Mouse (Mus musculus) spleen, adult 2 months (tissue): ENCODE results near the gene Limk1. TPM values are rescaled to one million over a fixed set of nuclear protein-coding genes. Genes with fewer than 3 reads are reported as not detected.
A peak's percentile ranks its signal among the peaks of the same experiment; 100 is the strongest.

Source experiments
- DNase-seq, 2 experiments: peaks; one replicate each; pipeline versions ENCODE4 v3.0.0 to v3.0.0-alpha.2; 2012 to 2021; ENCODE audit warnings: low spot score in 2 of 2, low read depth in 1 of 2
- H3K27ac ChIP-seq: fragments of 200-500 bp; 2 replicates; pipeline ENCODE4 v1.5.1; 2012; ENCODE audit warnings: low read length, inconsistent platforms; ENCODE audit not compliant: insufficient read depth
- H3K27me3 ChIP-seq: fragments of 200-500 bp; 2 replicates; pipeline ENCODE4 v1.6.1; 2012; ENCODE audit warnings: mild to moderate bottlenecking, moderate library complexity, low read length, inconsistent platforms; ENCODE audit not compliant: control insufficient read depth, insufficient read depth
- H3K36me3 ChIP-seq: fragments of 200-500 bp; 2 replicates; pipeline ENCODE4 v1.6.1; 2012; ENCODE audit warnings: mild to moderate bottlenecking, low read length, inconsistent platforms; ENCODE audit not compliant: control insufficient read depth, insufficient read depth
- H3K4me1 ChIP-seq: fragments of 200-500 bp; 2 replicates; pipeline ENCODE4 v1.6.1; 2011; ENCODE audit warnings: inconsistent platforms; ENCODE audit not compliant: control insufficient read depth, insufficient read depth, insufficient read length
- H3K4me3 ChIP-seq: fragments of 200-500 bp; 2 replicates; pipeline ENCODE4 v1.5.1; 2011; ENCODE audit warnings: mild to moderate bottlenecking, inconsistent platforms; ENCODE audit not compliant: insufficient read depth, insufficient read length; ENCODE audit errors: extremely low read depth
- CTCF ChIP-seq: fragments of 200-500 bp; IDR thresholded peaks from 2 replicates; pipeline ENCODE4 v1.5.1; 2011; ENCODE audit warnings: mild to moderate bottlenecking, inconsistent platforms; ENCODE audit not compliant: insufficient read depth, insufficient read length, insufficient replicate concordance; ENCODE audit errors: extremely low read depth
- POLR2A ChIP-seq: fragments of 200-500 bp; IDR thresholded peaks from 2 replicates; pipeline ENCODE4 v1.6.1; 2011; ENCODE audit warnings: low read depth, low read length, inconsistent platforms
- WGBS: fragments of 180-500 bp; shearing (Covaris S2); methylation state at CpG from one replicate; pipeline ENCODE4 v1.1.7; 2018; 5-methylcytosine and 5-hydroxymethylcytosine counted together
- polyA plus RNA-seq: library from polyadenylated mRNA; depleted of rRNA; stranded (reverse); fragments of >200 nt; gene quantifications from 2 replicates; pipeline ENCODE4 v1.2.3, GENCODE M21; 2012

Limk1 gene
- polyA plus RNA-seq, 1 experiment = 25.0 TPM

GRCm38 (mm10) chr5:134725299-134725698, 36.9 kb upstream of the Limk1 start:
- TF ChIP-seq POLR2A (no peak), CTCF (no peak)
- DNase-seq = no peak
- Histone ChIP-seq H3K4me3 (no peak overlapping the region), H3K4me1 (no peaks in the 10 kb centered on the region), H3K36me3 (no peaks in the 10 kb centered on the region), H3K27me3 (no peaks in the 10 kb centered on the region), H3K27ac (no peak overlapping the region)
- 68% methylated on average over 4 of the region's 4 CpGs for whole genome bisulfite sequencing

DNA sequence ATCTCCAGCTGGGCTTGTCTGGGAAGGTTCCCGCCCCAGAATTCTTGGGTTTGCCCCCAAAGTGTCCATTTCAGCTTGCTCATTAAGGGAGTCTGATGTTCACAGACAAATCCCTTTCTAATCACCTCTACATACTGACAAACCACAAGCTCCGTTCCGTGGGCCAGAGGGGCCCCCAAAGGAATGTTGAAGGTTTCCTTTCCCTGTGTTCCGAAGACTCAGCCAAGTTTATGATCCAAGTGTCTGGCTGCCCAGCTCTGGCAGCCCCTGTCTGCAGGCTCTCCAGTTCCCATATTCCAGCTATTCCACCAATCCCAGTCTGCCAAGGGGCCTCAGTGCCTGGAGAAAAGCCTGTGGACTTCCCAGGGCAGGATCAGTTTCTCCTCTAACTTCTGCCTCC, 31.7 kb upstream of the Limk1 start:
- H3K27me3 ChIP-seq = no peaks in the 10 kb centered on the region
- no peak overlapping the region for H3K27ac ChIP-seq
- no peaks in the 10 kb centered on the region for H3K4me1 ChIP-seq
- TF ChIP-seq CTCF (no peak), POLR2A (no peak)
- DNase-seq = no peak
- WGBS = 78% methylated on average over 4 of the region's 4 CpGs
- H3K36me3 ChIP-seq = no peaks in the 10 kb centered on the region
- no peak overlapping the region for H3K4me3 ChIP-seq

DNA sequence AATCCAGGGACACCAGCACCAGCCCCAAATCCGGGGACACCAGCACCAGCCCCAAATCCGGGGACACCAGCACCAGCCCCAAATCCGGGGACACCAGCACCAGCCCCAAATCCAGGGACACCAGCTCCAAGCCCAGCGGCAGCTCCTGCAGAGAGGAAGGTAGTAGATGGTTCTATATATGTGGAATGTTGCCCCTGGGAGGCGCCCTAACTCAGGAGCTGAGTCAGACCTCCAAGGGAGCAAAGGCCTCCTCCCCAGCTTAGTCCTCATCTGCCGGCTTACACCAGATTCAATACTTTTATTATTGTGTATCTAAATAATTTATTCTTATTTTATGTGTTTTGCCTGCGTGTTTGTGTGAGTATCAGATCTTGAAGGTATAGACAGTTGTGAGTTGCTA, 22.7 kb upstream of the Limk1 start:
- Histone ChIP-seq H3K27me3 (no peaks in the 10 kb centered on the region), H3K36me3 (no peaks in the 10 kb centered on the region), H3K27ac (no peak overlapping the region), H3K4me3 (no peak overlapping the region), H3K4me1 (no peaks in the 10 kb centered on the region)
- TF ChIP-seq CTCF (no peak), POLR2A (no peak)
- WGBS = 83% methylated on average over 7 of the region's 7 CpGs
- no peak for DNase-seq

- no peak for DNase-seq
- TF ChIP-seq CTCF (no peak), POLR2A (no peak)
- H3K4me3 ChIP-seq = no peak overlapping the region
- H3K27me3 ChIP-seq = no peaks in the 10 kb centered on the region
- no peaks in the 10 kb centered on the region for H3K36me3 ChIP-seq
- no peaks in the 10 kb centered on the region for H3K4me1 ChIP-seq
- 49% methylated on average over 6 of the region's 6 CpGs for WGBS
- no peak overlapping the region for H3K27ac ChIP-seq
Measured at GRCm38 (mm10) chr5:134709275-134709674, 20.9 kb upstream of the Limk1 start.

DNA sequence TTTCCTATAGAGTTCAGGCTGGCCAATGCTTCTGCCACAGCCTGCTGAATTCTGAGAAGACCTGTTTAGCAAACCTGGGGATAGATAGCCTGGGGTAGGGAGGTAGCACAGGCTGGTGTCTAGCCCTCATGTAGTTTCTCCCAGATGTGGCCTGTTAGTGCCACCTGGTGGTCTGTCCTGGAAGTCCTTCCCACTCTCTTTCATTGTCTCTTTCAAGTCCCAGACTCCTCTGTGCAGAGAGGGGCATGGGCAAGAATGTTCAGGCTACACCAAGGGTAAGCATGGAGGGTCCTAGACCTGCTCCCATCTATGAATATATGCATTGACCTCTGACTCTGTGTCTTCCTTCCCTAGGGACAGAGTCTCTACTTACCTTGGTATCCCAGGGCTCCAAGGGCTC, 15.8 kb upstream of the Limk1 start:
- Histone ChIP-seq H3K27ac (no peak overlapping the region), H3K27me3 (no peaks in the 10 kb centered on the region), H3K36me3 (no peaks in the 10 kb centered on the region), H3K4me3 (no peak overlapping the region), H3K4me1 (no peaks in the 10 kb centered on the region)
- peak; percentile 53 to 77 for DNase-seq
- TF ChIP-seq POLR2A = no peak
- TF ChIP-seq CTCF = peak; percentile 80; the same call in 1 of the 2 replicates

- no peak for DNase-seq
- H3K27ac ChIP-seq = no peak overlapping the region
- no peaks in the 10 kb centered on the region for H3K27me3 ChIP-seq
- no peaks in the 10 kb centered on the region for H3K4me1 ChIP-seq
- 95% methylated on average over 2 of the region's 2 CpGs for WGBS
- H3K4me3 ChIP-seq = no peak overlapping the region
- TF ChIP-seq CTCF = no peak
- no peak for TF ChIP-seq POLR2A
- no peaks in the 10 kb centered on the region for H3K36me3 ChIP-seq
Measured at GRCm38 (mm10) chr5:134695539-134695938, 7.1 kb upstream of the Limk1 start.

DNA sequence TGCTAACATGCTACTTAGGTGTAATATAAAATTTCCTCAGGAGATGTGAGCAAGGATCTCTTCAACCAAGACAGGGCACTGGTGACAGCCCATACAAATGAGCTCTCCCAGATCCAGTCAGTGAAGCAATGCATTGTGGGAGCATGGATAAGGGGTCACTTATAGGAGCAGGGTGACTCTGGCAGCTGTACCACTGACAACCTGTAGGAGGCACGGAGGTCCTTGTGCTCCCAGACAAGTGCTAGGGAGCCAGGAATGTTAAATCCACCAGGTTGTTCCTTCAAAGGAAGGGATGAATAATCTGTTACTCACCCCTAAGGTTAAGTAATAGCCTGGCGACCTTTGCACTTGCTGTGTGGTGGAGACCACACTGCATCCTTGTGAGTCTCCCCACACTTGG, 6.7 kb upstream of the Limk1 start:
- Histone ChIP-seq H3K36me3 (no peaks in the 10 kb centered on the region), H3K4me3 (no peak overlapping the region), H3K4me1 (no peaks in the 10 kb centered on the region), H3K27me3 (no peaks in the 10 kb centered on the region), H3K27ac (no peak overlapping the region)
- 61% methylated on average over 2 of the region's 2 CpGs for WGBS
- TF ChIP-seq CTCF (no peak), POLR2A (no peak)
- DNase-seq = no peak
